Mouse (Mus musculus): ENCODE data around the gene Trpc5.

DNA sequence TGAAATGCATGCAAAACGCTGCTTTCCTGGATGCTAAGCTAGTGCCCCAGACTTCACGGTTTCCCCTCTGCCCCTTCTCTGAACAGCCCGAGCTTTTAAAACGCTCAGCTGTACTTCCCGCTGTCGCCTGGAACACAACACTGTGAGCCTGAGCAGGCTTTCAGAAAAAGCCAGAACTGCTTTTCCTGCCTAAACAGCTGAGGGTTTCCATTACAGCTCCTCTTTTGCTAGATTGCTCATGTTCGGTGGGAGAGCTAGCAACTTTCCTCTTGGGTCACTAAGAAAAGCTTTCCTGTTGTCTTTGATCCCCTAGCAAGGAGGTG is 1.8 kb upstream of the Trpc5 start:
- TF ChIP-seq MAX (IDR thresholded peaks at IDR 0.05): no peak
- TF ChIP-seq CTCF (IDR thresholded peaks at IDR 0.05; ENCODE audit: control insufficient read depth, insufficient read depth, insufficient read length): no peak
